Mouse (Mus musculus): ENCODE measurements around the gene Zscan22.

- TF ChIP-seq POLR2A (IDR thresholded peaks at IDR 0.05; ENCODE audit: borderline replicate concordance, low read depth, low read length) (no peak), CTCF (IDR thresholded peaks at IDR 0.05; ENCODE audit: low read depth, low read length) (no peak)
These were observed 10.0 kb upstream of the Zscan22 start for GRCm38 (mm10) chr7:12887585-12887984.
